8 mouse cellular contexts compared by ENCODE assay signal in the genomic region with DNA sequence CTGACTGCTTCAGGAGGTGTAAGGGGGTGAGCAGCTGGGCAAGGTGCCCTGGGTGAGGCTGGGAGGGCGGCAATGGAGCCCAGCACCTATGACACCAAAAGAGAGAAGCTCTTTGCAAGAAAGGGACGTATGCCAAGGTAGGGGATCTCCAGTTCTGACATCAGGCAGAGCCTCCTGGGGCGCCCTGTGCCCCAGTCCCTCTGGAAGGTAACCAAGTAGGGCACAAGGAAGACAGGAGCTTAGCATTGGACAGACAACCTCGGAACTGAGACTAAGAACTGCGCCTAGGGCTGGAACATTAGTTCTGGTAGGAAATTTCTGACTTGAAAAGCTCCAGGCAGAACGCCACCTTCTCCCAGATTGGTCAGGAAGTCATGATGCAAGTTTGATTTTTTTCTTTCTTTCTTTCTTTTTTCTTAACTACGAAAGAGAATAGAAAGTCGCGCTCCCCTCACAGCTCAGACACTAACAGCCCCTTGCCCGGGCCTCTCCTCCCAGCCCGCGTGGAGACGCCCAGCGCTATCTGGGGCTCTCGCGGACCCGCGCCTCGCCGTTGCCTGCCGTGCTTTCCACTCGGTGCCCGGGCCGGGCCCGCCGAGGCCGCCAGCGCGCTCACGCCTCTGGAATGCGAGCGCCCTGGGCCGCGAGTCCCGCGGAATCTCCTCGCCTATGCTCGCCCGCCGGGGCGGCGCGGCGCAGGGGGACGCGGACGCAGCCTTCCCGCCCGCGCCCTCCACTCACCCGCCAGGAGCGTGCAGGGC. TPM values are rescaled to one million over a fixed set of nuclear protein-coding genes. Genes with fewer than 3 reads are reported as not detected.
DNase-seq lines count a peak whose midpoint lies in the region; ATAC-seq lines count a peak whose summit lies in the region.

No protein-coding gene starts in this region.

- no peaks in the 10 kb centered on the region for H3K9me3 ChIP-seq in forebrain, embryonic 14.5 days (replicated peaks; ENCODE audit: control insufficient read depth, low read length)
- no peaks in the 10 kb centered on the region for H3K9me3 ChIP-seq in liver, embryonic 16.5 days (replicated peaks; ENCODE audit: control insufficient read depth, low read length)

- H3K9ac ChIP-seq in forebrain, embryonic 14.5 days (ENCODE audit: low read length) = peak overlapping the region; percentile 59
- peak overlapping the region; percentile 91 for H3K9ac ChIP-seq in liver, embryonic 16.5 days (ENCODE audit: low read depth, low read length)

- 5% methylated on average over 48 of the region's 52 CpGs for WGBS in forebrain, embryonic 14.5 days
- 1% methylated on average over 50 of the region's 52 CpGs for WGBS in liver, embryonic 16.5 days (ENCODE audit: insufficient replicate concordance)

- H3K27me3 ChIP-seq in forebrain, embryonic 14.5 days (replicated peaks; ENCODE audit: control insufficient read depth, insufficient read depth, low read length) = peaks cover 27% of the 10 kb centered on the region
- H3K27me3 ChIP-seq in liver, embryonic 16.5 days (ENCODE audit: control insufficient read depth, insufficient read depth, low read depth, low read length) = no peaks in the 10 kb centered on the region

- ATAC-seq in forebrain, embryonic 14.5 days = peak; percentile 58
- ATAC-seq in inflammation-experienced regulatory T-cells, adult 6 months = peak; percentile 13
- peak; percentile 19 for ATAC-seq in liver, embryonic 16.5 days (ENCODE audit: low read depth)
- no peak for ATAC-seq in cerebellum, adult (ENCODE audit: insufficient number of reproducible peaks, low FRiP score, low TSS enrichment)

- H3K27ac ChIP-seq in forebrain, embryonic 14.5 days (ENCODE audit: low read depth, low read length) = no peak overlapping the region
- peak overlapping the region; percentile 96 for H3K27ac ChIP-seq in liver, embryonic 16.5 days (ENCODE audit: low read length)

- no peaks in the 10 kb centered on the region for H3K4me1 ChIP-seq in forebrain, embryonic 14.5 days (ENCODE audit: control insufficient read depth, insufficient read depth, low read length)
- H3K4me1 ChIP-seq in liver, embryonic 16.5 days (ENCODE audit: control insufficient read depth, low read depth, low read length) = peaks cover 58% of the 10 kb centered on the region

- DNase-seq in cerebellum, postnatal 10 days = peak; percentile 49 to 50
- DNase-seq in cerebellum, adult 9-10 months = no peak
- DNase-seq in adrenal gland, adult 2 months = peak; percentile 81
- DNase-seq in forebrain, embryonic 14.5 days (ENCODE audit: low spot score) = no peak
- peak; percentile 74 for DNase-seq in retina, postnatal 1 day

- peak overlapping the region; percentile 44 for H3K4me3 ChIP-seq in forebrain, embryonic 14.5 days (ENCODE audit: low read depth, low read length)
- H3K4me3 ChIP-seq in liver, embryonic 16.5 days (ENCODE audit: low read depth, low read length) = peak overlapping the region; percentile 82

- peak overlapping the region; percentile 73 for H3K4me2 ChIP-seq in forebrain, embryonic 14.5 days (ENCODE audit: low read length)
- peak overlapping the region; percentile 95 for H3K4me2 ChIP-seq in liver, embryonic 16.5 days (ENCODE audit: low read depth, low read length)

- H3K36me3 ChIP-seq in forebrain, embryonic 14.5 days (ENCODE audit: control insufficient read depth, insufficient read depth, low read length) = no peaks in the 10 kb centered on the region
- H3K36me3 ChIP-seq in liver, embryonic 16.5 days (ENCODE audit: control insufficient read depth, insufficient read depth) = no peaks in the 10 kb centered on the region

RNA-seq across cellular contexts. Expression of a gene that starts 0.7 kb away (rescaled TPM):
- total RNA-seq in adrenal gland, adult 2 months (2021) = 10 to 100 TPM; 15.1 to 26.4 TPM
- polyA plus RNA-seq in adrenal gland, adult 2 months (2012; rRNA removed) = 47.5 and 64.7 TPM in 2 replicates
- 1.2 and 1.6 TPM in 2 replicates for polyA plus RNA-seq in forebrain, embryonic 14.5 days (2014; fragmentation: Nextera tagmentation; extraction: Ambion mirVana)
- 10 to 100 TPM; 12.9 to 16.2 (median 14.5) TPM for polyA plus RNA-seq in inflammation-experienced regulatory T-cells, adult 6 months (2017; shearing (Covaris generic))
- 11.3 and 15.5 TPM in 2 replicates for polyA plus RNA-seq in liver, embryonic 16.5 days (2015; fragmentation: Nextera tagmentation; extraction: Ambion mirVana)

RNA-seq across cellular contexts. Expression of a gene that starts 17.4 kb away (rescaled TPM):
- 1 to 10 TPM; 5.0 to 7.0 TPM for total RNA-seq in adrenal gland, adult 2 months (2021)
- 19.9 and 22.4 TPM in 2 replicates for polyA plus RNA-seq in adrenal gland, adult 2 months (2012; rRNA removed)
- 12.8 and 13.4 TPM in 2 replicates for polyA plus RNA-seq in forebrain, embryonic 14.5 days (2014; fragmentation: Nextera tagmentation; extraction: Ambion mirVana)
- polyA plus RNA-seq in inflammation-experienced regulatory T-cells, adult 6 months (2017; shearing (Covaris generic)) = 10 to 100 TPM; 11.5 to 19.8 (median 11.7) TPM
- 34.7 and 41.1 TPM in 2 replicates for polyA plus RNA-seq in liver, embryonic 16.5 days (2015; fragmentation: Nextera tagmentation; extraction: Ambion mirVana)

RNA-seq across cellular contexts. Expression of a gene that starts 26.3 kb away (rescaled TPM):
- total RNA-seq in adrenal gland, adult 2 months (2021) = 100 to 1,000 TPM in 1 of 2 experiments, 10 to 100 TPM in 1; 56.2 to 106 TPM
- 161 and 176 TPM in 2 replicates for polyA plus RNA-seq in adrenal gland, adult 2 months (2012; rRNA removed)
- polyA plus RNA-seq in forebrain, embryonic 14.5 days (2014; fragmentation: Nextera tagmentation; extraction: Ambion mirVana) = 200 and 247 TPM in 2 replicates
- polyA plus RNA-seq in inflammation-experienced regulatory T-cells, adult 6 months (2017; shearing (Covaris generic)) = 100 to 1,000 TPM; 168 to 215 (median 192) TPM
- 196 and 204 TPM in 2 replicates for polyA plus RNA-seq in liver, embryonic 16.5 days (2015; fragmentation: Nextera tagmentation; extraction: Ambion mirVana)

Comparison
In these comparisons a context has a peak if more than half of its experiments do, and no peak if none do; other contexts are left out.
1. DNase-seq: peak in cerebellum, postnatal 10 days (2 of 2), adrenal gland, adult 2 months (single experiment) and retina, postnatal 1 day (single experiment); none in cerebellum, adult 9-10 months (single experiment) and forebrain, embryonic 14.5 days (single experiment).